24 mouse cellular contexts compared by ENCODE assay signal in the genomic region with DNA sequence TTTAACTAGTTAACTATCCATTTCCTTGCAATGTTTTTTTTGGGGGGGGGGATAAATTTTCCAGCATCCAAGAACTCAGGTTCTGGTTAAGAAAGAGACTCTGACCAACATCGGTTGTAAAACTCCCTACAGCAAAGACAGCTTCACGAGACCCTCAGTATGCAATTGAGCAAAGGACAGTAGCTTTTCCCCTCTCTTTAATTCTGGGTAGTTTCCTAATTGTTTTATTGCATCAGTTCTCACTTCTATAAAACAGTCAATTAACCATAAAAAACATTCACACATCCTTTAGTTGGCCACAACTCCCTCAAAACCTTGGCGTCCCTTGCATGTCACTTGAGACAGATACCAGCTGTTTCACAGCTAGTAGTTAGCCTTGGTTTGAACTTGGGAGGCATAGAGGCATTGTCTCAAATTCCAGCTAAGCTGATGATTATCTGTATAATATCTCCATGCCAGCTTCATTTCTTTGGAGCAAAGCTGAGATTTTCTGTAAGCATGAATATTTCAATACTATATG.
DNase-seq lines count a peak whose midpoint lies in the region; ATAC-seq lines count a peak whose summit lies in the region.
"Had no signal": no experiment of that assay in that cellular context is flagged by ENCODE, and none has a peak within 500 bp of the region (broad histone marks: within the 10 kb centered on the region; RNA-seq: fewer than 3 reads in every experiment).

No protein-coding gene starts in this region.

- WGBS in forebrain, embryonic 14.5 days = 62% methylated on average over 3 of the region's 3 CpGs
- WGBS in forebrain, embryonic 13.5 days = 64% methylated on average over 3 of the region's 3 CpGs
- 12% methylated on average over 3 of the region's 3 CpGs for WGBS in kidney, embryonic 14.5 days

- no peak overlapping the region for H3K9ac ChIP-seq in forebrain, embryonic 14.5 days (ENCODE audit: low read length)
- H3K9ac ChIP-seq in forebrain, embryonic 13.5 days = no peak overlapping the region
- H3K9ac ChIP-seq in kidney, embryonic 14.5 days (ENCODE audit: low read depth, low read length) = no peak overlapping the region
- H3K9ac ChIP-seq: embryonic facial prominence, embryonic 15.5 days; hindbrain, embryonic 12.5 days; limb, embryonic 15.5 days; liver, embryonic 14.5 days; midbrain, embryonic 15.5 days; neural tube, embryonic 12.5 days had no signal

- no peak overlapping the region for H3K4me3 ChIP-seq in forebrain, embryonic 14.5 days (ENCODE audit: low read depth, low read length)
- no peak overlapping the region for H3K4me3 ChIP-seq in forebrain, embryonic 13.5 days
- H3K4me3 ChIP-seq in kidney, embryonic 14.5 days (ENCODE audit: low read length) = no peak overlapping the region
- H3K4me3 ChIP-seq: embryonic facial prominence, embryonic 15.5 days; gastrocnemius, adult 2 months; hindbrain, embryonic 12.5 days; limb, embryonic 15.5 days; midbrain, embryonic 15.5 days; neural tube, embryonic 12.5 days had no signal

- H3K27me3 ChIP-seq in forebrain, embryonic 14.5 days (replicated peaks; ENCODE audit: control insufficient read depth, insufficient read depth, low read length) = no peaks in the 10 kb centered on the region
- no peaks in the 10 kb centered on the region for H3K27me3 ChIP-seq in forebrain, embryonic 13.5 days
- no peaks in the 10 kb centered on the region for H3K27me3 ChIP-seq in kidney, embryonic 14.5 days (ENCODE audit: control insufficient read depth, insufficient read depth, low read length)
- H3K27me3 ChIP-seq: embryonic facial prominence, embryonic 15.5 days; hindbrain, embryonic 12.5 days; limb, embryonic 15.5 days; midbrain, embryonic 15.5 days; neural tube, embryonic 12.5 days had no signal

- no peaks in the 10 kb centered on the region for H3K4me1 ChIP-seq in forebrain, embryonic 14.5 days (ENCODE audit: control insufficient read depth, insufficient read depth, low read length)
- H3K4me1 ChIP-seq in forebrain, embryonic 13.5 days = no peaks in the 10 kb centered on the region
- H3K4me1 ChIP-seq in kidney, embryonic 14.5 days (ENCODE audit: control insufficient read depth, insufficient read depth, low read length) = no peaks in the 10 kb centered on the region
- H3K4me1 ChIP-seq: embryonic facial prominence, embryonic 15.5 days; hindbrain, embryonic 12.5 days; limb, embryonic 15.5 days; midbrain, embryonic 15.5 days; neural tube, embryonic 12.5 days had no signal

- ATAC-seq in forebrain, embryonic 14.5 days = no peak
- ATAC-seq in forebrain, embryonic 13.5 days = no peak
- peak; percentile 72 for ATAC-seq in kidney, embryonic 14.5 days (ENCODE audit: low FRiP score, low TSS enrichment)
- ATAC-seq: intestine, postnatal 0 days; midbrain, embryonic 15.5 days had no signal

- peak; percentile 64 for DNase-seq in forebrain, embryonic 14.5 days (ENCODE audit: low spot score)
- no peak for DNase-seq in kidney, adult 18-20 months
- peak; percentile 46 to 55 for DNase-seq in kidney, postnatal 4 days
- no peak for DNase-seq in kidney, adult 11 months
- DNase-seq in lung, postnatal 4 days = peak; percentile 30 to 50
- no peak for DNase-seq in right cerebral cortex, adult 2 months (ENCODE audit: low spot score in 2 of 2)
- DNase-seq: adrenal gland, postnatal 14 days; cerebellum, adult 8-10 months; cerebellum, postnatal 36 days; embryo, embryonic 11 days; gastrocnemius, adult 2 months; left cerebral cortex, postnatal 4 days; thymus, postnatal 14 days had no signal

- H3K4me2 ChIP-seq in forebrain, embryonic 14.5 days (ENCODE audit: low read length) = no peak overlapping the region
- H3K4me2 ChIP-seq in forebrain, embryonic 13.5 days = no peak overlapping the region
- no peak overlapping the region for H3K4me2 ChIP-seq in kidney, embryonic 14.5 days (replicated peaks; ENCODE audit: low read depth, low read length)
- H3K4me2 ChIP-seq: embryonic facial prominence, embryonic 15.5 days; heart, embryonic 11.5 days; hindbrain, embryonic 12.5 days; limb, embryonic 15.5 days; midbrain, embryonic 15.5 days; neural tube, embryonic 12.5 days had no signal

- H3K9me3 ChIP-seq in forebrain, embryonic 14.5 days (replicated peaks; ENCODE audit: control insufficient read depth, low read length) = no peaks in the 10 kb centered on the region
- H3K9me3 ChIP-seq in forebrain, embryonic 13.5 days (replicated peaks) = no peaks in the 10 kb centered on the region
- H3K9me3 ChIP-seq in kidney, embryonic 14.5 days (ENCODE audit: control insufficient read depth, low read length) = no peaks in the 10 kb centered on the region
- H3K9me3 ChIP-seq: embryonic facial prominence, embryonic 15.5 days; hindbrain, embryonic 12.5 days; limb, embryonic 15.5 days; midbrain, embryonic 15.5 days; neural tube, embryonic 12.5 days had no signal

- no peaks in the 10 kb centered on the region for H3K36me3 ChIP-seq in forebrain, embryonic 14.5 days (ENCODE audit: control insufficient read depth, insufficient read depth, low read length)
- H3K36me3 ChIP-seq in forebrain, embryonic 13.5 days (ENCODE audit: poor library complexity, severe bottlenecking) = no peaks in the 10 kb centered on the region
- H3K36me3 ChIP-seq in kidney, embryonic 14.5 days (ENCODE audit: control insufficient read depth, insufficient read depth, low read length) = no peaks in the 10 kb centered on the region
- H3K36me3 ChIP-seq: embryonic facial prominence, embryonic 15.5 days; hindbrain, embryonic 12.5 days; limb, embryonic 15.5 days; midbrain, embryonic 15.5 days; neural tube, embryonic 12.5 days had no signal

- H3K27ac ChIP-seq in forebrain, embryonic 14.5 days (ENCODE audit: low read depth, low read length) = no peak overlapping the region
- no peak overlapping the region for H3K27ac ChIP-seq in forebrain, embryonic 13.5 days
- no peak overlapping the region for H3K27ac ChIP-seq in kidney, embryonic 14.5 days (ENCODE audit: low read depth, low read length)
- H3K27ac ChIP-seq: embryonic facial prominence, embryonic 15.5 days; gastrocnemius, adult 2 months; hindbrain, embryonic 12.5 days; limb, embryonic 15.5 days; liver, embryonic 14.5 days; macrophage; midbrain, embryonic 15.5 days; neural tube, embryonic 12.5 days had no signal

Comparison
In these comparisons a context has a peak if more than half of its experiments do, and no peak if none do; other contexts are left out.
1. DNase-seq: peak in forebrain, embryonic 14.5 days (single experiment), kidney, postnatal 4 days (2 of 2) and lung, postnatal 4 days (2 of 2); none in kidney, adult 18-20 months (single experiment), kidney, adult 11 months (single experiment) and right cerebral cortex, adult 2 months (0 of 2).